Mouse (Mus musculus) heart, embryonic 11.5 days (tissue): ENCODE results near the gene Dock1. TPM values are rescaled to one million over a fixed set of nuclear protein-coding genes. Genes with fewer than 3 reads are reported as not detected.

Source experiments
- ATAC-seq: fragments of 200-750 bp; cut with Nextera tagmentation; replicated peaks from 2 replicates; pipeline ENCODE4 v1.8.0; 2017; ENCODE audit warnings: moderate library complexity; ENCODE audit not compliant: insufficient number of reproducible peaks, low FRiP score, low TSS enrichment
- H3K27ac ChIP-seq: fragments of 300-500 bp; sonication (generic); 2 replicates; pipeline ENCODE4 v1.5.1; 2014; ENCODE audit warnings: mild to moderate bottlenecking, low read depth, low read length
- H3K27me3 ChIP-seq: fragments of 300-500 bp; sonication (generic); 2 replicates; pipeline ENCODE4 v1.6.1; 2014; ENCODE audit warnings: mild to moderate bottlenecking, low read length, mixed read lengths; ENCODE audit not compliant: control insufficient read depth, insufficient read depth
- H3K36me3 ChIP-seq: fragments of 300-500 bp; sonication (generic); 2 replicates; pipeline ENCODE4 v1.6.1; 2014; ENCODE audit warnings: mild to moderate bottlenecking, low read length, moderate library complexity, mixed read lengths; ENCODE audit not compliant: control insufficient read depth, insufficient read depth
- H3K4me1 ChIP-seq: fragments of 300-500 bp; sonication (generic); 2 replicates; pipeline ENCODE4 v1.6.1; 2014; ENCODE audit warnings: low read length; ENCODE audit not compliant: control insufficient read depth, insufficient read depth
- H3K4me2 ChIP-seq: fragments of 300-500 bp; sonication (generic); 2 replicates; pipeline ENCODE4 v1.6.1; 2014; ENCODE audit warnings: mild to moderate bottlenecking, moderate library complexity
- H3K4me3 ChIP-seq: fragments of 300-500 bp; sonication (generic); 2 replicates; pipeline ENCODE4 v1.5.1; 2014; ENCODE audit warnings: low read depth, low read length
- H3K9ac ChIP-seq: fragments of 300-500 bp; sonication (generic); 2 replicates; pipeline ENCODE4 v1.6.1; 2014; ENCODE audit warnings: mild to moderate bottlenecking, low read depth, low read length, moderate library complexity
- H3K9me3 ChIP-seq: fragments of 300-500 bp; sonication (generic); replicated peaks from 2 replicates; pipeline ENCODE4 v1.6.1; 2016; ENCODE audit warnings: low read length; ENCODE audit not compliant: control insufficient read depth
- WGBS: fragments of 180-500 bp; shearing (Covaris S2); extraction: QIAGEN DNeasy Blood & Tissue Kit; methylation state at CpG from one replicate; pipeline ENCODE4 v1.1.7; 2014; ENCODE audit not compliant: insufficient replicate concordance; 5-methylcytosine and 5-hydroxymethylcytosine counted together
- polyA plus RNA-seq: library from polyadenylated mRNA; unstranded; fragments of >200 nt; fragmentation: Nextera tagmentation; extraction: Ambion mirVana; gene quantifications from 2 replicates; pipeline ENCODE4 v1.2.1, GENCODE M21; 2014

The Dock1 gene
- polyA plus RNA-seq, 1 experiment from 2014 or later, result 26.0 TPM

DNA sequence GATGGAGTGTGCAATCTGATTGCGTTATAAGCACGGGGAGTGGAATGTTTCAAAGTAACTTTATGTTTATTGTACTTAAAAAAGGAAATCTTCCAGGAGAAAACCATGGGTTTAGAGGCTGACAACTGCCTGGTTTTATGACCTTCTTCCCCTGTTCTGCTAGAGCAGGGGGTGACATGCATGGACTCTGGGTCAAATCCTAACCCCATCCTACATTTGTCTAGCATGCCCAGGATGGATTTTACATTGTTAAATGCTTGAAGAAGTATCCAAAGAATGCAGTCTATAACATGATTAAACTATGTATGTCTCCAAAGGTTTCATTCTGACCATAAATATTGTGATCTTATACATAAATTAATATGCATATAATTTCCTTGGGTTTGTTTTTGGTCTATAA lies 229.0 kb downstream of the Dock1 start:
- H3K9ac ChIP-seq, result no peak overlapping the region
- no peak overlapping the region for H3K4me3 ChIP-seq
- H3K27me3 ChIP-seq, result no peaks in the 10 kb centered on the region
- H3K4me1 ChIP-seq, result no peaks in the 10 kb centered on the region
- no peak overlapping the region for H3K4me2 ChIP-seq
- H3K9me3 ChIP-seq, result no peaks in the 10 kb centered on the region
- no peak for ATAC-seq
- H3K36me3 ChIP-seq, result no peaks in the 10 kb centered on the region
- 69% methylated on average over 2 of the region's 2 CpGs for WGBS
- no peak overlapping the region for H3K27ac ChIP-seq

DNA sequence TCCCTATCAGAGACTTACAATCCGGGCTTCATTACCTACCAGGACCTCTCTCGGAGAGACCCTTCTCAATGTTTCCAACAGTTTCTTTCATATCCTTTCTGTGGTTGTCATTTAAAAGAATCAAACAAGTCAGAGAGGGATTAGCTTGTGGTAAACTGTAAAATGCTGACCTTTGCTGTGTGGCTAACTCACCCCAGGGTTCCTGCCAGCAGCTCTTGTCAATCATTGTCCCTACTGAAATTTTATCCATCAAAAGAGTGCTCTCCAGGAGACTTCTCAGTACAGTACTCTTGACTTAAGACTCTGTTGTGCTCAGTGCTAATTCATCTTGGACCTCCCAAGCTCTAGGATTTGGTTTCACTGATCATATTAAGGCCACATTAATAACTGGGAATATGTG lies 231.5 kb downstream of the Dock1 start:
- no peaks in the 10 kb centered on the region for H3K36me3 ChIP-seq
- 80% methylated on average over 2 of the region's 2 CpGs for WGBS
- no peak overlapping the region for H3K9ac ChIP-seq
- no peak for ATAC-seq
- no peaks in the 10 kb centered on the region for H3K9me3 ChIP-seq
- H3K4me2 ChIP-seq, result no peak overlapping the region
- H3K4me3 ChIP-seq, result no peak overlapping the region
- no peaks in the 10 kb centered on the region for H3K27me3 ChIP-seq
- H3K4me1 ChIP-seq, result no peaks in the 10 kb centered on the region
- H3K27ac ChIP-seq, result no peak overlapping the region

DNA sequence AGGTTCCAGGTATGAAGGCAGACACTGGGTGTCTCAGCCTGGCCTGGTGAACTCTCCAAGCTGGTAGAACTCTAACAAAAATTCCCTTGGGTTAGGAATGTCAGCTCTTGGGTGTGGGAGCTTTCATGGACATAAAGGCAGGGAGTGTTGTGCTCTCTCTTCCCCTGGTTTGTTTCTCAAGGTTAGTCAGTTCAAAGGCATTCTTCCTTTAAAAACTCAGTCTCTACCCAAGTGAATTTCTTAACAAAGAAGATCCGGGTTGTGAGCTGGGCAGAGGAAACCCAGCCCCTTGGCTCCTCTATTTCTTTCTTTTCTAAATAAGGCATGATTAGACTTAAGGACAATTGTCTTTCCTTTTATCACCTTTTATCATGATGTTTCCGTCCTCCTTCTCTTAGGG lies 261.4 kb downstream of the Dock1 start:
- Histone ChIP-seq H3K4me3 (no peak overlapping the region), H3K9me3 (no peaks in the 10 kb centered on the region), H3K27me3 (peaks cover 12% of the 10 kb centered on the region), H3K4me1 (no peaks in the 10 kb centered on the region), H3K36me3 (no peaks in the 10 kb centered on the region; the same call in 1 of the 2 replicates), H3K9ac (no peak overlapping the region), H3K27ac (no peak overlapping the region), H3K4me2 (no peak overlapping the region)
- 63% methylated on average over 2 of the region's 2 CpGs for WGBS
- no peak for ATAC-seq

DNA sequence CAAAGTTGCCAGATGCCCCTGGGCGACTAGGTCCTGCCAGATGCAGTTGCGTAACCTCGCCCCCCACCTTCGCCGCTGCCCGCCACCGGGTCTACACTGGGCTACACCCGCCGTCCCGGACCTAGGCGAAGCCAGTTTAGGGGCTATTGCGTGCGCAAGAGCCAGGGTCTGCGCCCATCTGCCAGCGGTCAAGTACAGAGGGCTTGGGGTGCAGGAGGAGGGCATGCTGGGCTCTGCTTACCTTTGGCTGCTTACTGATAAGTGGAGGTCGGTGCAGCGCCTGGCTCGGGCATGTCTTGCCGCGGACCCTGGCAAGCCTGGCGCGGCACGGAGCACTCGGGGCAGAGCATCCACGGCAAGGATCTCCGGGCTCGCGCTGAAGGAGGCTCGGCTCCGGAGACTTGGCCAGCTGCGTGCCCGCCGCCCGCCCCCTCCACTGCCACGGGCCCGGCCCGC lies 267.0 kb downstream of the Dock1 start:
- Histone ChIP-seq H3K9ac (peak overlapping the region; percentile 23; the same call in 1 of the 2 replicates), H3K36me3 (no peaks in the 10 kb centered on the region; the same call in 1 of the 2 replicates), H3K4me1 (peaks cover 15% of the 10 kb centered on the region), H3K4me2 (peak overlapping the region; percentile 89), H3K4me3 (peak overlapping the region; percentile 48), H3K27ac (no peak overlapping the region), H3K27me3 (peaks cover 37% of the 10 kb centered on the region), H3K9me3 (no peaks in the 10 kb centered on the region)
- ATAC-seq, result no peak
- WGBS, result 1% methylated on average over 35 of the region's 37 CpGs

DNA sequence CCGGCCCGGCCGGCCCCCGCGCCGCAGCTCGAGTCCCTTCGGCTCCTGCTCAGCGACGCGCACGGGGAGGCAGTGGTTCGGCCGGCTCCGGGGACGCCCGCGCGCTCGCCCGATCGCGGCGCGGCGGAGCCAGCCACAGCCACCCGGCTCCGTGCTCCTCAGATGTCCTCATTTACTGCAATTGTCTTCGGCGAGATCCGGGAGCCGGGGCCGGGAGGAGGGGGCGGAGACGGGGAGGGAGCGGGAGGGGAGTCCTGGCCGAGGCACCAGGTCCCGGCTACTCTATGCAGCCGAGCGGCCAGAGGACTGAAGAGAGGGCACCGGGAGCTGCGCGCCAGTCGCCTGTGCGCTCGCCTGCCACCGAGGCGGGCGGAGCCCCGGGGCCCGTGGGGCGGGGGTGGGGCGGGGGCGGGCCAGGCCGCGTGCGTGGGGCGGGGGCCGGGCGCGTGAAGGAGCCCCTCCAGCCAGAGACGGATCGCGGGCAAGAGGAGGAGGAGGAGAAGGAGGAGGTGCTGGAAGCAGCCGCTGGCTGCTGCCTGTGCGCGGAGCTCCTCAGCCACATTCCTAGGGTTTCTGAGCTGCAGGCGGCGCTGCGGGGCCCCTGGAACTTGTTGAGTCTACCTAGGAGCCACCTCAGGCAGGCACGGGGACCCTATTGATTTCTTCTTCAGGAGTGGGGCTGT lies 267.6 kb downstream of the Dock1 start, which contains the start of gene Fam196a:
Fam196a (minus strand) TSS at position 504 of the 683 bp plus-strand sequence.
- Histone ChIP-seq H3K9me3 (no peaks in the 10 kb centered on the region), H3K36me3 (no peaks in the 10 kb centered on the region; the same call in 1 of the 2 replicates), H3K9ac (peak within 1 kb of the TSS; percentile 23; the same call in 1 of the 2 replicates), H3K27me3 (peaks cover 37% of the 10 kb centered on the region), H3K4me2 (peak within 1 kb of the TSS; percentile 89), H3K4me3 (peak within 1 kb of the TSS; percentile 48), H3K4me1 (peaks cover 15% of the 10 kb centered on the region), H3K27ac (no peak within 1 kb of the TSS)
- WGBS, result under 1% methylated on average over 68 of the region's 71 CpGs
- peak; percentile 84 for ATAC-seq

DNA sequence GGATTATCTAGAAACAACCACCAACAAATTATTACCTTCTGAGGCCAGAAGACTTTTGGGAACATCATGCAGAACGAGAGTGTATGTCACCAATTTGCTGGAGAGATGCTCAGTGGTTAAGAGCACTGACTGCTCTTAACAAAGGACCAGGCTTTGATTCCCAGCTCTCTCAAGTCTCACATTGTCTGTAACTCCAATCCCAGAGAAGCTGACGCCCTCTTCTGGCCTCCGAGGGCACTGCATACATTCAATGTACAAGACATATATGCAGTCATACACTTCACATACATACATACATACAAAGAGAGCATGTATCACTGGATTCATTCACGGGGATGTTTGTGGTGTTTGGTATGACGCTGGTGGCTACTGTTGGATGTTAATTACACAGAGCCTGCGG lies 271.4 kb downstream of the Dock1 start:
- WGBS, result 84% methylated on average over 6 of the region's 6 CpGs
- ATAC-seq, result no peak
- Histone ChIP-seq H3K4me3 (no peak overlapping the region), H3K27me3 (peaks cover 25% of the 10 kb centered on the region), H3K36me3 (no peaks in the 10 kb centered on the region), H3K9ac (no peak overlapping the region), H3K4me1 (peaks cover 17% of the 10 kb centered on the region), H3K4me2 (no peak overlapping the region), H3K27ac (no peak overlapping the region), H3K9me3 (no peaks in the 10 kb centered on the region)

DNA sequence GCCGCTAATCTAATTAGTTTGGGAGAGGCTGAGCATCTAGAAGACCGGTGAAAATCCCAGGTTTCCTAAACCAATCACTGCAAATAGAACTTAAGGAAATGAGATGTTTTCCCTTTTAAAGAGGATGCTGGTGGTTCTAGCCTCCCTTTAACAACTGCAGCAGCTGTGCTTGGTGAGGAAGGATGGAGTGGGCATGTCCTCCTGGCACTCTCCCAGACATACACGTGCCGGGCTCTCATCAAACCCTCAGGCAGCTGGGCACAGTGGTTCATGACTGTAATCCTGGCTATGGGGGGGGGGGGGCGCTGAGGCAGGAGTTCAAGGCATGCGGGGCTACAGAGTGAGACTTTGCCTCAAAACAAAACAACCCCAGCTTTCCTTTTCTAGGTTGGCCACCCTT lies 272.6 kb downstream of the Dock1 start:
- 73% methylated on average over 6 of the region's 6 CpGs for WGBS
- Histone ChIP-seq H3K4me2 (no peak overlapping the region), H3K27ac (no peak overlapping the region), H3K27me3 (peaks cover 16% of the 10 kb centered on the region), H3K4me3 (no peak overlapping the region), H3K9me3 (no peaks in the 10 kb centered on the region), H3K9ac (no peak overlapping the region), H3K4me1 (peaks cover 10% of the 10 kb centered on the region), H3K36me3 (no peaks in the 10 kb centered on the region)
- no peak for ATAC-seq

DNA sequence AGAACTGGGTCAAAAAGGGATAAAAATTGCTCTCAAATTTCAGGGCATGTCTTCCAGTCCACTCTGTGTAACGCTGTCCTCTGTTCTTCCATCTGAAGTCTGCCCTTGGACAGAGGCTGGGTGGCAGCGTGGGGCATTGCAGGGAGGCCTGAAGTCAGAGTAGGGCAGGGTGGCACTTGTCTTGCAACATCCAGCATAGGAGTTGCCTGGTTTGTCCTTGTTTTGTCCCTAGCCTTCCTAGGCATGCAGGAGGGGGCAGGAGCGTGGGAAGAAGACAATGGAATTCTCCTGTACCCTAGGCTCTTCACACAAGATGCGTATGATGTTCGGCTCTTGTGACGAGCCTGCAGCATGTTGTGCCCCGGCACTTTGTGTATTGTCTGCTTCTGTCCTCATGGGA lies 273.2 kb downstream of the Dock1 start:
- 75% methylated on average over 7 of the region's 7 CpGs for WGBS
- no peaks in the 10 kb centered on the region for H3K9me3 ChIP-seq
- H3K27ac ChIP-seq, result no peak overlapping the region
- H3K27me3 ChIP-seq, result peaks cover 12% of the 10 kb centered on the region
- H3K36me3 ChIP-seq, result no peaks in the 10 kb centered on the region
- peaks cover 6% of the 10 kb centered on the region for H3K4me1 ChIP-seq
- no peak overlapping the region for H3K4me3 ChIP-seq
- no peak overlapping the region for H3K4me2 ChIP-seq
- H3K9ac ChIP-seq, result no peak overlapping the region
- ATAC-seq, result no peak
